Mouse (Mus musculus): Measurements from ENCODE around the gene Akap11. TPM values are rescaled to one million over a fixed set of nuclear protein-coding genes. Genes with fewer than 3 reads are reported as not detected.

Akap11 gene
- polyA plus RNA-seq (2014; fragmentation: Nextera tagmentation; extraction: Ambion mirVana) = 19.0 and 20.5 TPM in 2 replicates

GRCm38 (mm10) chr14:78536281-78537165 lies at the start of gene Akap11:
Gene Akap11 (minus strand): TSS chr14:78536808.
- H3K27me3 ChIP-seq (ENCODE audit: control insufficient read depth, insufficient read depth, low read length) = no peaks in the 10 kb centered on the region
- H3K27ac ChIP-seq (ENCODE audit: low read length) = peak within 1 kb of the TSS; percentile 78; the same call in 1 of the 2 replicates
- peak; percentile 95 for ATAC-seq (ENCODE audit: insufficient number of reproducible peaks, insufficient read depth, low FRiP score, low read depth)

GRCm38 (mm10) chr14:78584222-78584621 lies 47.6 kb upstream of the Akap11 start:
- no peak for ATAC-seq (ENCODE audit: insufficient number of reproducible peaks, insufficient read depth, low FRiP score, low read depth)
- H3K9ac ChIP-seq (replicated peaks; ENCODE audit: low read depth, low read length) = no peak overlapping the region
- no peaks in the 10 kb centered on the region for H3K4me1 ChIP-seq (ENCODE audit: control insufficient read depth, insufficient read depth, low read length)
- no peak overlapping the region for H3K27ac ChIP-seq (ENCODE audit: low read length)
- no peak overlapping the region for H3K4me2 ChIP-seq (replicated peaks; ENCODE audit: low read depth, low read length)
- no peak overlapping the region for H3K4me3 ChIP-seq (ENCODE audit: low read depth, low read length)
- no peaks in the 10 kb centered on the region for H3K9me3 ChIP-seq (ENCODE audit: control insufficient read depth, low read depth, low read length)
- no peaks in the 10 kb centered on the region for H3K27me3 ChIP-seq (ENCODE audit: control insufficient read depth, insufficient read depth, low read length)
- WGBS = 88% methylated on average over 13 of the region's 13 CpGs
- peaks cover 10% of the 10 kb centered on the region for H3K36me3 ChIP-seq (ENCODE audit: control insufficient read depth, insufficient read depth, low read length)

More at GRCm38 (mm10) chr14:78536281-78537165, at the start of gene Akap11:
- H3K4me2 ChIP-seq (replicated peaks; ENCODE audit: low read depth, low read length) = peak within 1 kb of the TSS; percentile 60
- peak within 1 kb of the TSS; percentile 87 for H3K9ac ChIP-seq (replicated peaks; ENCODE audit: low read depth, low read length)
- WGBS = under 1% methylated on average over 79 of the region's 82 CpGs
- H3K4me3 ChIP-seq (ENCODE audit: low read depth, low read length) = peak within 1 kb of the TSS; percentile 75
- 0 out of 2 replicates have a peak, but pooled peaks cover 9% of the 10 kb centered on the region for H3K4me1 ChIP-seq (ENCODE audit: control insufficient read depth, insufficient read depth, low read length)
- H3K9me3 ChIP-seq (ENCODE audit: control insufficient read depth, low read depth, low read length) = no peaks in the 10 kb centered on the region
- H3K36me3 ChIP-seq (ENCODE audit: control insufficient read depth, insufficient read depth, low read length) = no peaks in the 10 kb centered on the region

GRCm38 (mm10) chr14:78583168-78583567 lies 46.6 kb upstream of the Akap11 start:
- Histone ChIP-seq H3K4me2 (replicated peaks; ENCODE audit: low read depth, low read length) (no peak overlapping the region), H3K9ac (replicated peaks; ENCODE audit: low read depth, low read length) (no peak overlapping the region), H3K4me3 (ENCODE audit: low read depth, low read length) (no peak overlapping the region), H3K36me3 (ENCODE audit: control insufficient read depth, insufficient read depth, low read length) (peaks cover 10% of the 10 kb centered on the region), H3K27ac (ENCODE audit: low read length) (no peak overlapping the region), H3K4me1 (ENCODE audit: control insufficient read depth, insufficient read depth, low read length) (no peaks in the 10 kb centered on the region), H3K27me3 (ENCODE audit: control insufficient read depth, insufficient read depth, low read length) (no peaks in the 10 kb centered on the region), H3K9me3 (ENCODE audit: control insufficient read depth, low read depth, low read length) (no peaks in the 10 kb centered on the region)
- no peak for ATAC-seq (ENCODE audit: insufficient number of reproducible peaks, insufficient read depth, low FRiP score, low read depth)

GRCm38 (mm10) chr14:78575899-78576298 lies 39.3 kb upstream of the Akap11 start:
- Histone ChIP-seq H3K4me3 (ENCODE audit: low read depth, low read length) (no peak overlapping the region), H3K4me1 (ENCODE audit: control insufficient read depth, insufficient read depth, low read length) (no peaks in the 10 kb centered on the region), H3K9me3 (ENCODE audit: control insufficient read depth, low read depth, low read length) (no peaks in the 10 kb centered on the region), H3K9ac (replicated peaks; ENCODE audit: low read depth, low read length) (no peak overlapping the region), H3K36me3 (ENCODE audit: control insufficient read depth, insufficient read depth, low read length) (no peaks in the 10 kb centered on the region; the same call in 1 of the 2 replicates), H3K4me2 (replicated peaks; ENCODE audit: low read depth, low read length) (no peak overlapping the region), H3K27me3 (ENCODE audit: control insufficient read depth, insufficient read depth, low read length) (no peaks in the 10 kb centered on the region), H3K27ac (ENCODE audit: low read length) (no peak overlapping the region)
- 73% methylated on average over 13 of the region's 13 CpGs for WGBS
- ATAC-seq (ENCODE audit: insufficient number of reproducible peaks, insufficient read depth, low FRiP score, low read depth) = no peak

GRCm38 (mm10) chr14:78568410-78568809 lies 31.8 kb upstream of the Akap11 start:
- Histone ChIP-seq H3K4me3 (ENCODE audit: low read depth, low read length) (no peak overlapping the region), H3K36me3 (ENCODE audit: control insufficient read depth, insufficient read depth, low read length) (0 out of 2 replicates have a peak, but pooled peaks cover 3% of the 10 kb centered on the region), H3K27ac (ENCODE audit: low read length) (no peak overlapping the region), H3K4me2 (replicated peaks; ENCODE audit: low read depth, low read length) (no peak overlapping the region), H3K9me3 (ENCODE audit: control insufficient read depth, low read depth, low read length) (no peaks in the 10 kb centered on the region), H3K4me1 (ENCODE audit: control insufficient read depth, insufficient read depth, low read length) (no peaks in the 10 kb centered on the region), H3K9ac (replicated peaks; ENCODE audit: low read depth, low read length) (no peak overlapping the region), H3K27me3 (ENCODE audit: control insufficient read depth, insufficient read depth, low read length) (no peaks in the 10 kb centered on the region)
- WGBS = 85% methylated on average over 5 of the region's 5 CpGs
- no peak for ATAC-seq (ENCODE audit: insufficient number of reproducible peaks, insufficient read depth, low FRiP score, low read depth)

DNA sequence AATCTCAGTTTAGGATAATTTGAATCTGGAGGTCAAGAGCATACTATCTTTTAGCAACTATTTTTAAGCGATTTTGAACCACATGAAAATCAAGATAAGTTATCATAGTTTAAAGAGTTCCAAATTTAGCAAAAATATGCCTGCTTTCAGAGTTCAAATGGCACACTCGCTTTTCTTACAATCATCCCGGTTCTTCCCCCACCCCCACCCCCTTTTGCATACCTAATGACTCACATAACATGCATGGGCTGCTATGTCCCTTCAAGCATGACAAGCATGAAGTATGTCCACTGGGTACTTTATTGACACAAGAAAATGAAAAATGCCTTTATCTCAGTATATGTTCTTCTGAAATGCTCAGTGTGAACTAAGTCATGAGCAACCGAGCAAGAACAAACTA lies 29.8 kb upstream of the Akap11 start:
- Histone ChIP-seq H3K4me3 (ENCODE audit: low read depth, low read length) (no peak overlapping the region), H3K9ac (replicated peaks; ENCODE audit: low read depth, low read length) (no peak overlapping the region), H3K36me3 (ENCODE audit: control insufficient read depth, insufficient read depth, low read length) (0 out of 2 replicates have a peak, but pooled peaks cover 3% of the 10 kb centered on the region), H3K27me3 (ENCODE audit: control insufficient read depth, insufficient read depth, low read length) (no peaks in the 10 kb centered on the region), H3K4me1 (ENCODE audit: control insufficient read depth, insufficient read depth, low read length) (no peaks in the 10 kb centered on the region), H3K27ac (ENCODE audit: low read length) (no peak overlapping the region), H3K4me2 (replicated peaks; ENCODE audit: low read depth, low read length) (no peak overlapping the region), H3K9me3 (ENCODE audit: control insufficient read depth, low read depth, low read length) (no peaks in the 10 kb centered on the region)
- ATAC-seq (ENCODE audit: insufficient number of reproducible peaks, insufficient read depth, low FRiP score, low read depth) = no peak
- WGBS = 74% methylated on average over 4 of the region's 4 CpGs

DNA sequence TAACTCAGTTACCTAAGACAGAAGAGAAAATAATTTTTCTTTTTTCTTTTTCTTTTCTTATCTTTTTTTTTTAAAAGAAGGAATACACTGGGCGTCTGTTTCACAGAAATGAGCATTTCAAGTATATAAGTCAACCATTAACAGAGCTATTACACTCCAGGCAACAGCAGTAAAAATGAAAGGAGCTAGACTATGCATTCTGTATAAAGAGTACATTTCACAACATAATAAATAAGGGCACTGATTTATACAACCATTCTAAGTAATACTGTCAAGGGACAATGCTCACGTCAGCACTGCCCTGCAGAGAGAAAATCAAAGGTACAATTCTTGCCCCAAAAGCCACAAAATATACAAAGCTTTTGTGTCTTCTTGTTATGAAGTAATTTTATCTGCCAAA lies 27.7 kb upstream of the Akap11 start:
- H3K27ac ChIP-seq (ENCODE audit: low read length) = no peak overlapping the region
- H3K4me3 ChIP-seq (ENCODE audit: low read depth, low read length) = no peak overlapping the region
- no peak overlapping the region for H3K9ac ChIP-seq (replicated peaks; ENCODE audit: low read depth, low read length)
- no peak overlapping the region for H3K4me2 ChIP-seq (replicated peaks; ENCODE audit: low read depth, low read length)
- H3K4me1 ChIP-seq (ENCODE audit: control insufficient read depth, insufficient read depth, low read length) = no peaks in the 10 kb centered on the region
- 67% methylated on average over 2 of the region's 2 CpGs for WGBS
- no peaks in the 10 kb centered on the region for H3K36me3 ChIP-seq (ENCODE audit: control insufficient read depth, insufficient read depth, low read length)
- H3K9me3 ChIP-seq (ENCODE audit: control insufficient read depth, low read depth, low read length) = no peaks in the 10 kb centered on the region
- no peaks in the 10 kb centered on the region for H3K27me3 ChIP-seq (ENCODE audit: control insufficient read depth, insufficient read depth, low read length)
- no peak for ATAC-seq (ENCODE audit: insufficient number of reproducible peaks, insufficient read depth, low FRiP score, low read depth)

- WGBS = 84% methylated on average over 7 of the region's 7 CpGs
These were observed 26.6 kb upstream of the Akap11 start for GRCm38 (mm10) chr14:78563211-78563610.

More at GRCm38 (mm10) chr14:78563211-78563610, 26.6 kb upstream of the Akap11 start:
- Histone ChIP-seq H3K4me2 (replicated peaks; ENCODE audit: low read depth, low read length) (no peak overlapping the region), H3K9me3 (ENCODE audit: control insufficient read depth, low read depth, low read length) (no peaks in the 10 kb centered on the region), H3K27me3 (ENCODE audit: control insufficient read depth, insufficient read depth, low read length) (no peaks in the 10 kb centered on the region), H3K4me3 (ENCODE audit: low read depth, low read length) (no peak overlapping the region), H3K4me1 (ENCODE audit: control insufficient read depth, insufficient read depth, low read length) (no peaks in the 10 kb centered on the region), H3K36me3 (ENCODE audit: control insufficient read depth, insufficient read depth, low read length) (no peaks in the 10 kb centered on the region), H3K27ac (ENCODE audit: low read length) (no peak overlapping the region), H3K9ac (replicated peaks; ENCODE audit: low read depth, low read length) (no peak overlapping the region)
- no peak for ATAC-seq (ENCODE audit: insufficient number of reproducible peaks, insufficient read depth, low FRiP score, low read depth)
